Mouse (Mus musculus) mammary gland, adult 2 months (tissue): ENCODE data around the gene Gm29049. TPM values are rescaled to one million over a fixed set of nuclear protein-coding genes. Genes with fewer than 3 reads are reported as not detected.

Source experiments
- polyA plus RNA-seq: library from polyadenylated mRNA; depleted of rRNA; stranded (reverse); fragments of >200 nt; gene quantifications from 2 replicates; pipeline ENCODE4 v1.2.3, GENCODE M21; 2012; ENCODE audit warnings: low replicate concordance; rRNA removed

The Gm29049 gene
- polyA plus RNA-seq, result not detected in 2 replicates

DNA sequence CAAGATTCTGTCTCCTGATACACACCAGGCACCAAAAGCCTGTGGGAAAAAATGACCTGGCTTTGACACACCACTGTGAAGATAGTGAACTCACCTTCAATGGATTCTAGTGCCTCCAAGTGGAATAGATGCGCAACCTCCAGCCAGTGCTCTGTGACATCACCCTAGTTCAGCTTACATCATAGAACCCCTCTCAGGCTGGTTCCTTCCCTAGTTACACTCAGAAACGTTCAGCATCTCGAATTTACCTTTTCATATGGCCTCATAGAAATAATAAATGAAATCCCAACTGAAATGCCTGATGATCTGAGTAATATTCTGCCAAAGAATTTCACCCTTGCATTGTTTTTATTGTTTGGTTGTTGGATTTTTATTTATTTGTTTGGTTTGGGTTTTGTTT is at the start of gene Gm29049:
Gene Gm29049 (minus strand): TSS at position 101 of the 400 bp plus-strand sequence.

Other genes starting within 250 kb of the Gm29049 start
- not detected in 2 replicates for gene Gm20825, start 74.3 kb upstream of the Gm29049 start, polyA plus RNA-seq